Mouse (Mus musculus): Measurements from ENCODE around the gene Palm2. TPM values are rescaled to one million over a fixed set of nuclear protein-coding genes. Genes with fewer than 3 reads are reported as not detected.

The Palm2 gene
- polyA plus RNA-seq, 1 experiment = 5.2 TPM

DNA sequence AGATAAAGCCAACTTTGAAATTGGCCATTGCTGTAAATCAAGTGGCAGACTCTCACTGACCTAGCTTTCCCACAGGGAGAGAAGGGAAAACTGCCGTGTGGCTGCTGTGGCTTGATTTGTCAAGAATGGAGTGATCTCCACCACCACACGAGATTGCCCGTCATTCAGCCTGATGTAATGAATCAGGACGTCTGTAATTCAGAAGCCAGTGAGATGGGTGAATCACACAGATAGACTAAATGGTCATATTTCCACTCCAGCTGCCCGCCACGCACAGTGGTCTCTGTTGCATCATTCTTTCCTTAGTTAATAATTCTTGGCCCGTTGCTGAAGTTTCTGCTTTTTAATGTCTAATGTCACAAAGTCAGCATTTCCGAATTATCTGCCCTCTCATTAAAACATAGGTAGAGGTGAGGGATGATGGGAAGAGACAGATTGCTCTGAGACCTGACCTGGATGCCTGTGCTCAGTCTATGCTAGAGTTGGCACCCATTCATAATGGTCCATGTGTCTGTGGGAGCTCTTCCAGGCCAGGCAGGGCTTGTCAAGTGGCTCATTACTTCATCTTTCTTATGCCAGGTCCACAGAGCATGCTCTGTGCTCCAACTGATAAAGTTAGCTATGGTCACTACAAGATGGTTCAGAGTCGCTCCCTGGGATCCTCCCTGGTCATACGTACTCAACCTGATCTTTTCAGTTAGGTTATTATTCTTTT lies 168.0 kb downstream of the Palm2 start:
- Histone ChIP-seq H3K27me3 (ENCODE audit: control insufficient read depth, insufficient read depth, insufficient read length) (no peaks in the 10 kb centered on the region), H3K4me2 (ENCODE audit: low read depth) (peak overlapping the region; percentile 60)
- TF ChIP-seq TCF12 (IDR thresholded peaks at IDR 0.05; ENCODE audit: insufficient read depth, poor library complexity, severe bottlenecking) (no peak), MYOD1 (IDR thresholded peaks at IDR 0.05; ENCODE audit: control insufficient read depth in 1 of 3, insufficient read length in 2 of 3, low read depth in 2 of 3) (peak in 1 of 3 experiments; percentile 37), CEBPB (IDR thresholded peaks at IDR 0.05; ENCODE audit: insufficient read depth, poor library complexity, severe bottlenecking) (peak; percentile 94), SRF (IDR thresholded peaks at IDR 0.05; ENCODE audit: control insufficient read depth, insufficient read length, low read depth) (no peak), E2F4 (IDR thresholded peaks at IDR 0.05; ENCODE audit: insufficient read depth) (no peak), POLR2AphosphoS2 (IDR thresholded peaks at IDR 0.05; ENCODE audit: insufficient read length, low read depth) (no peak), REST (IDR thresholded peaks at IDR 0.05; ENCODE audit: insufficient read depth, insufficient read length) (no peak), TCF3 (IDR thresholded peaks at IDR 0.05; ENCODE audit: insufficient read length, low read depth) (no peak), POLR2A (IDR thresholded peaks at IDR 0.05; ENCODE audit: insufficient read length, low read depth) (no peak), MAX (IDR thresholded peaks at IDR 0.05; ENCODE audit: low read depth) (peak; percentile 15), MYOG (IDR thresholded peaks at IDR 0.05; ENCODE audit: control insufficient read depth in 1 of 3, insufficient read depth in 1 of 3, insufficient read length in 2 of 3, low read depth in 2 of 3) (no peak), USF1 (IDR thresholded peaks at IDR 0.05; ENCODE audit: low read depth) (no peak)

DNA sequence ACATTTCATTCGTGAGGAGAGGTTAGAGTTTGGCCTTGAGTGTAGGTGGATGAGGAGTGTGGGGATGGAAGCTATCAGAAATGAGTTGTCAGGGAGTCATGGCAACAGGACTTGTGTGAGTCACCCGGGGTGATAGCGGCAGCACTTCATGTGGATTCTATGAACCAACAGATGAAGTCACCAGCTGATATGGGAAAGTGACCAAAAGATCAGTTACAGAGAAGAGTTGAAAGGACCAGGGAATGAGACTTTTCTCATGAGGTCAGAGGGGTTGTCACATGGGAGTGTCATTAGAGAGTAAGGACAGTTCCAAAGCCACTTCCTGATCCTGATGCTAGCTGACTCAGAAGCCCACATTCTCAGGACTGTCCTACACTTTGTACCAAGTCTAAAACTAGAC lies 172.2 kb downstream of the Palm2 start:
- Histone ChIP-seq H3ac (ENCODE audit: control insufficient read depth, insufficient read length) (no peak overlapping the region), H3K36me3 (ENCODE audit: control insufficient read depth, insufficient read depth) (no peaks in the 10 kb centered on the region), H3K4me2 (ENCODE audit: low read depth) (peak overlapping the region; percentile 81), H3K27me3 (ENCODE audit: control insufficient read depth, insufficient read depth, insufficient read length) (no peaks in the 10 kb centered on the region), H3K79me2 (ENCODE audit: control insufficient read depth, insufficient read depth) (peaks cover 69% of the 10 kb centered on the region), H3K4me3 (no peak overlapping the region)
- TF ChIP-seq USF1 (IDR thresholded peaks at IDR 0.05; ENCODE audit: low read depth) (peak; percentile 24), TCF12 (IDR thresholded peaks at IDR 0.05; ENCODE audit: insufficient read depth, poor library complexity, severe bottlenecking) (no peak)

More for the DNA sequence above, 168.0 kb downstream of the Palm2 start:
- H3K36me3 ChIP-seq (ENCODE audit: control insufficient read depth, insufficient read depth) = no peaks in the 10 kb centered on the region
- H3K79me2 ChIP-seq (ENCODE audit: control insufficient read depth, insufficient read depth) = peaks cover 70% of the 10 kb centered on the region
- H3ac ChIP-seq (ENCODE audit: control insufficient read depth, insufficient read length) = no peak overlapping the region
- H3K4me3 ChIP-seq = no peak overlapping the region

DNA sequence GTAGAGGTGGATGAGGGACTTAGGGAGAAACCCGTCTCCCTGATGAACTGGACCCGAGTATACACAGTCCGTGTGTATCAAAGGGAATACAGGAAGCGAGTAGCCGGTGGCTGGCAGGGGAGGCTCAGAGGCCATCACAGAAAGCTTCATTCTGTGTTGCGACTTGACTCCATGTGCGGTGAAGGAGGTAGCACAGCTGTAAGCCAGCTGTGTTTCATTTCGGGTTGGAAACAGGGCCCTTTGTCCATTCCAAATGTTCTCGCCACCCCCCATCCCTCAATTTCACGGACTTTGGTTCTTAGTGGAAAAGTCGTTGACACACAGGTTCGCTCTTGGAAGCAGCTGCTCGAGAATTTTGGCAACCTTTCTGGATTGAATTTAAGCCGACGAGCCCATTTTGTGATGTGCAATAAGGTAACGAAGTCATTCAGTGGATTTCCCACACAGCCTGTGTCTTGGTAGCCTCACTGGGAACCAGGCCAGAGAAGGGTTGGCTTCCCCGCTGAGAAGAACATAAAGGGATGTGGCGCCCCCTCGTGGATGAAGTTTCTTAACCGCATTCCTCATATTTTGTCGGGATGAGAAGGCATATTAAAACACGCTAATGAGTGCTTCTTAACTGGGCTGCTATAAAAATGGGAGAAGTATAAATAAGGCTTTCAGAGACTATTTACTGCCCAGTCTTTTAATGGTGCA lies 173.3 kb downstream of the Palm2 start:
- TF ChIP-seq USF1 (IDR thresholded peaks at IDR 0.05; ENCODE audit: low read depth) (no peak), MYOG (IDR thresholded peaks at IDR 0.05; ENCODE audit: control insufficient read depth in 1 of 3, insufficient read depth in 1 of 3, insufficient read length in 2 of 3, low read depth in 2 of 3) (no peak), CEBPB (IDR thresholded peaks at IDR 0.05; ENCODE audit: insufficient read depth, poor library complexity, severe bottlenecking) (no peak), POLR2A (IDR thresholded peaks at IDR 0.05; ENCODE audit: insufficient read length, low read depth) (no peak), MYOD1 (IDR thresholded peaks at IDR 0.05; ENCODE audit: control insufficient read depth in 1 of 3, insufficient read length in 2 of 3, low read depth in 2 of 3) (peak in 1 of 3 experiments; percentile 48), SRF (IDR thresholded peaks at IDR 0.05; ENCODE audit: control insufficient read depth, insufficient read length, low read depth) (no peak)
- Histone ChIP-seq H3K4me2 (ENCODE audit: low read depth) (peak overlapping the region; percentile 81), H3K27me3 (ENCODE audit: control insufficient read depth, insufficient read depth, insufficient read length) (no peaks in the 10 kb centered on the region), H3K79me2 (ENCODE audit: control insufficient read depth, insufficient read depth) (peaks cover 76% of the 10 kb centered on the region), H3K4me3 (no peak overlapping the region), H3K36me3 (ENCODE audit: control insufficient read depth, insufficient read depth) (no peaks in the 10 kb centered on the region), H3ac (ENCODE audit: control insufficient read depth, insufficient read length) (no peak overlapping the region)

DNA sequence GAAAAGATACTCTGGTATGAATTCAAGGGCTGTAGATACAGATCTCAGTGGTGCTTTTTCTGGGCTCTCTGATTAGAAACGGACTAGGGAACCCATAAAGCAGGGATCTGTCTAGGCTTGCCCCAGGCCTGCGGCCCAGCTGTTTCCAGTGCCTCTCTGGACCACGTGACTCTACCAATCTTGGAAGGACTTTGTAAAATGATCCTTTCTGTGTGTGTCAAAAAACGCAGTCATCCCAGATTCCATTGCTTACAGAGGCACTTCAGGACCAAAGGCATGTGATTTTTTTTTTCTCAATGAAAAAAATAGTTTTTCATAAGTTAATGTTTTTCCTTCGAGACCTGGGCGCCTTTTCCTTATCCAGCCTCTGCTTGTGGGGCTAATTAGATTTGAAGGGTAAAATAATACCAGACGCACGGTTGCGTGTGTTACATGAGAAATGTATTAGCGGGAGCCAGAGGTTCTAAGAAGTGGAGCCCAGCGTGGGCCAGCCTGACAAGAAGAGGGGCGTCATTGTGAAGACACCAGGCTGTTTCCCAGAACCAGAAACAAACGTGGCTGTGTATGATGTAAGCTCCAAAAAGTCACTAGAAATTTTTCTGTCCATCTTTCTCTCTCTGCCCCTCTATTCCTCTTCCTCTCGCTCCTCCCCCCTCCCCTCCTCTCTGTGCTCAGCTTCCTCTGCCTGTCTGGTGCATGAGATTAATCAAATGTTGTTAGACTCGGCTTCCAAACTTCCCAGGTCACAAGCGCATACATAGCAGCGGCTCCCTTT lies 177.4 kb downstream of the Palm2 start:
- peak overlapping the region; percentile 54 for H3K4me2 ChIP-seq (ENCODE audit: low read depth)
- H3ac ChIP-seq (ENCODE audit: control insufficient read depth, insufficient read length) = no peak overlapping the region
- no peaks in the 10 kb centered on the region for H3K36me3 ChIP-seq (ENCODE audit: control insufficient read depth, insufficient read depth)
- TF ChIP-seq TCF12 (IDR thresholded peaks at IDR 0.05; ENCODE audit: insufficient read depth, poor library complexity, severe bottlenecking) (peak; percentile 58), MYOD1 (IDR thresholded peaks at IDR 0.05; ENCODE audit: control insufficient read depth in 1 of 3, insufficient read length in 2 of 3, low read depth in 2 of 3) (peak; percentile 43 to 70 (median 66)), TCF3 (IDR thresholded peaks at IDR 0.05; ENCODE audit: insufficient read length, low read depth) (no peak), E2F4 (IDR thresholded peaks at IDR 0.05; ENCODE audit: insufficient read depth) (no peak), MAX (IDR thresholded peaks at IDR 0.05; ENCODE audit: low read depth) (no peak), USF1 (IDR thresholded peaks at IDR 0.05; ENCODE audit: low read depth) (peak; percentile 89), POLR2AphosphoS2 (IDR thresholded peaks at IDR 0.05; ENCODE audit: insufficient read length, low read depth) (no peak), MYOG (IDR thresholded peaks at IDR 0.05; ENCODE audit: control insufficient read depth in 1 of 3, insufficient read depth in 1 of 3, insufficient read length in 2 of 3, low read depth in 2 of 3) (peak in 2 of 3 experiments; percentile 78 to 82), CEBPB (IDR thresholded peaks at IDR 0.05; ENCODE audit: insufficient read depth, poor library complexity, severe bottlenecking) (no peak), REST (IDR thresholded peaks at IDR 0.05; ENCODE audit: insufficient read depth, insufficient read length) (no peak), SRF (IDR thresholded peaks at IDR 0.05; ENCODE audit: control insufficient read depth, insufficient read length, low read depth) (no peak), POLR2A (IDR thresholded peaks at IDR 0.05; ENCODE audit: insufficient read length, low read depth) (no peak)
- no peaks in the 10 kb centered on the region for H3K27me3 ChIP-seq (ENCODE audit: control insufficient read depth, insufficient read depth, insufficient read length)
- H3K4me3 ChIP-seq = no peak overlapping the region
- H3K79me2 ChIP-seq (ENCODE audit: control insufficient read depth, insufficient read depth) = peaks cover 93% of the 10 kb centered on the region

Data from myocyte (in vitro differentiated cells).